Mouse (Mus musculus) adrenal gland, postnatal 25 days (tissue): Measurements from ENCODE around the gene Casc4. TPM values are rescaled to one million over a fixed set of nuclear protein-coding genes. Genes with fewer than 3 reads are reported as not detected.
"Not testable (repeated sequence)": the region's sequence is repeated elsewhere in the genome, so short reads cannot be mapped to it uniquely, and the experiment has no call there.

Experiments used
- DNase-seq: peaks from one replicate; pipeline ENCODE4 v3.0.0; 2021; ENCODE audit warnings: mixed read lengths
- total RNA-seq: library from RNA; stranded (reverse); gene quantifications from 2 replicates; pipeline ENCODE4 v1.2.3, GENCODE M21; 2021

Casc4 gene
- total RNA-seq, 1 experiment from 2014 or later, result 45.9 TPM

- DNase-seq, result no peak
Measured at GRCm38 (mm10) chr2:121916047-121916970, 49.5 kb downstream of the Casc4 start.

DNA sequence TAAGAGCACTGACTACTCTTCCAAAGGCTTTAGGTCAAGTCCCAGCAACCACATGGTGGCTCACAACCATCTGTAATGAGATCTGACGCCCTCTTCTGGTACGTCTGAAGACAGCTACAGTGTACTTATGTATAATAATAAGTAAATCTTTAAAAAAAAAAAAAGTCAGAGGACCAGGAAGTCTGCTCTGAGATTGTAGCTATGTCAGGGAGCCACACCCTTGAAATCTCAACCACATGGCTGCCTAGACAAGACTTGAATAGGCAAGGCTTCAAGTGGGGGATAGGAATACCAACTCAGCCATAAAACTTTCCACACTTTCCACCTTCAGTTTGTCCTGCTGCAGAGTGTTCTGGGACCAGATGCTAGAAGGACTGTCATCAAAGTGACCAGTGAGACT is 70.9 kb downstream of the Casc4 start:
- not testable (repeated sequence) for DNase-seq

DNA sequence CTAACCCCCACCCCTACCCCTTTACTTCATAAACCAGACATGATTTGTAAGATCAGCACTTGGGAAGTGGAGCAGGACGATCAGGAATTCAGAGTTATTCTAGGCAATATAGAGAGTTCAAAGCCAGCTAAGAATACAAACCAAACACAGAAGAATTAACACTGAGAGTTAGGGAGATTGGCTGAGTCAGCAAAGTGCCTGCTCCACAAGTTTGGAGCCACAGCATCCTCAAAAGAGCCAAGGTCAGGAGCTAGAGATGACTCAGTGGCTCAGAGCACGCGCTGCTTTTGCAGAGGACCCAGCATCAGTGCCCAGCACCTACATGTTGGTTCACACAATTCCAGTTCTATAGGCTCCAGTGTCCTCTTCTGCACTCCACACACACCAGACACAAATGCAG is 76.6 kb downstream of the Casc4 start:
- no peak for DNase-seq

DNA sequence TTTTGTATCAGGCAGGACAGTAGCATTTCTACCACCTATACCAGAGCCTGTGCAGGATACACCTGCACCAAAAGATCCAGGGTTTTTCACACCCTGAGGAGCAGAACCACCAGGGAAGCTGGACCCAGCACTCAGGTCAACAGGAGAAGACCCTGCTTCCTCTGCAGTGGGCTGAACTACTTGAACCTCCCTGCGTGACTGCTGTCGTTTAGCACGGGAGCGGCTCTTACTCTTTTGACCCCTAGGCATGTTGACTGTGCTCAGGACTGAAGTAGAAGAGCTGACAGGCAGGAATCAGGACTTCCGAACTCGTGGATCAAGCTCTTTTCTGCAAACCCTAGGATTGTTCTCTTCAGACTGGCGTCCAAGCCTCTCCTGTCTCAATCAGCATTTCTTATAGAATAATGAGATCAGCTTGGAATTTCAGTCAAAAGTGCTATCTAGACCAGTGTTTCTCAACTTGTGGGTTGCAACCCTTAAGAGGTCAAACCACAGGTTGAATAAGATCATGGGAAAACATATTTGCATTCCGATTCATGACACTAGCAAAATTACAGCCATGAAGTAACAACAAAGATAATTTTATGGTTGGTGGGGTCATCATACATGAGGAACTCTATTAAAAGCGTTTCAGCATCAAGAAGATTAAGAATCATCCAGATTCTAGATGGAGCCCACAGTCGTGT is 88.3 kb downstream of the Casc4 start:
- DNase-seq, result no peak

DNA sequence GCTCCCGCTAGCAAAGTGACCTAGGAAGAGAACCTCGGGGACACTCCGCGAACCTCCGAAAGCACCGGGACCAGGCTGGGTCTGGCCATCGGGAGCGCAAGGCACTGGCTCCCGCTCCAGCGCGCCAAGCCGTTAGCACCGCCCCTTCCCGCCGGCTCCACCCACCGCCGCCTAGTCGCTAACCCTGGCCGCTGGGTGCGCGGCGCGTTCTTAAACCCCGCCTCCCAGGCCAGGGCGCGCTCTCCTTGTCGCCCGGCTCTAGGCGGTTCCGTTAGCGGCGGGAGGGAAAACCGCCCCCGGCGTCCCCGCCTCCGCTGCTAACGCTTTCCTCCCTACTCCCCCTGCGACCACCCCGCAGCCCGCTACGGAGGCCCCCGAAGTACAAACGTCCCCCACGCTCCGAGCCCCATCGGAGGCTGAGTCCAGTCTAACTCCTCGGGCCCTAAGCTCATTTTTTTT is 89.0 kb downstream of the Casc4 start, which contains the start of the genes Ctdspl2 and Mageb3:
Gene Ctdspl2 (plus strand): TSS at position 237 of the 459 bp plus-strand sequence.
Gene Mageb3 (minus strand): TSS at position 328 of the 459 bp plus-strand sequence.
- DNase-seq, result peak; percentile 98

GRCm38 (mm10) chr2:121956224-121957018 is 89.7 kb downstream of the Casc4 start:
- DNase-seq, result peak; percentile 97

- DNase-seq, result no peak
Measured at GRCm38 (mm10) chr2:121957216-121957792, 90.5 kb downstream of the Casc4 start.

Other genes starting within 250 kb of the Casc4 start
- gene Frmd5, start 59.9 kb upstream of the Casc4 start, total RNA-seq, result 185 and 208 TPM in 2 replicates
- gene Ctdspl2, start 89.0 kb downstream of the Casc4 start, total RNA-seq, result 34.8 and 35.1 TPM in 2 replicates
- not detected in 2 replicates for gene Mageb3, start 89.1 kb downstream of the Casc4 start, total RNA-seq
- 17.4 and 20.5 TPM in 2 replicates for gene Eif3j1, start 161.6 kb downstream of the Casc4 start, total RNA-seq